Mouse (Mus musculus) liver, adult 2 months (tissue): Measurements from ENCODE around the gene Zfp787. TPM values are rescaled to one million over a fixed set of nuclear protein-coding genes. Genes with fewer than 3 reads are reported as not detected.
A peak's percentile ranks its signal among the peaks of the same experiment; 100 is the strongest.

Experiments used
- DNase-seq: peaks from one replicate; pipeline ENCODE4 v3.0.0-alpha.2; 2011; ENCODE audit warnings: low read depth, low spot score; ENCODE audit errors: extremely low read depth
- H3K27ac ChIP-seq: fragments of 200-500 bp; replicated peaks from 2 replicates; pipeline ENCODE4 v1.5.1; 2012; ENCODE audit warnings: low read depth, mild to moderate bottlenecking, control low read depth, inconsistent platforms, low read length; ENCODE audit not compliant: insufficient read depth
- H3K27me3 ChIP-seq: fragments of 200-500 bp; 2 replicates; pipeline ENCODE4 v1.6.1; 2012; ENCODE audit warnings: mild to moderate bottlenecking, moderate library complexity, low read length, inconsistent platforms; ENCODE audit not compliant: control insufficient read depth, insufficient read depth
- H3K36me3 ChIP-seq: fragments of 200-500 bp; 2 replicates; pipeline ENCODE4 v1.6.1; 2012; ENCODE audit warnings: low read length, inconsistent platforms; ENCODE audit not compliant: control insufficient read depth, insufficient read depth
- H3K4me1 ChIP-seq: fragments of 200-500 bp; 2 replicates; pipeline ENCODE4 v1.6.1; 2011; ENCODE audit warnings: low read length; ENCODE audit not compliant: control insufficient read depth, insufficient read depth
- H3K4me3 ChIP-seq: fragments of 200-500 bp; 2 replicates; pipeline ENCODE4 v1.5.1; 2011; ENCODE audit warnings: low read depth, mild to moderate bottlenecking, control low read depth, low read length, moderate library complexity; ENCODE audit not compliant: insufficient read depth
- H3K79me2 ChIP-seq: fragments of 200-500 bp; 2 replicates; pipeline ENCODE4 v1.6.1; 2012; ENCODE audit warnings: inconsistent platforms, mild to moderate bottlenecking, low read length, moderate library complexity; ENCODE audit not compliant: control insufficient read depth, insufficient read depth
- H3K9ac ChIP-seq: fragments of 200-500 bp; 2 replicates; pipeline ENCODE4 v1.6.1; 2012; ENCODE audit warnings: low read depth, mild to moderate bottlenecking, control low read depth, inconsistent platforms, low read length
- CTCF ChIP-seq: fragments of 200-500 bp; IDR thresholded peaks from 2 replicates; pipeline ENCODE4 v1.5.1; 2011; ENCODE audit warnings: low read depth, low read length, control low read depth
- POLR2A ChIP-seq: fragments of 200-500 bp; IDR thresholded peaks from 2 replicates; pipeline ENCODE4 v1.6.1; 2011; ENCODE audit warnings: low read length, control low read depth; ENCODE audit not compliant: insufficient read depth; ENCODE audit errors: extremely low read depth
- WGBS: fragments of 180-500 bp; shearing (Covaris S2); methylation state at CpG from one replicate; pipeline ENCODE4 v1.1.7; 2018; 5-methylcytosine and 5-hydroxymethylcytosine counted together
- polyA plus RNA-seq: library from polyadenylated mRNA; depleted of rRNA; stranded (reverse); fragments of >200 nt; gene quantifications from 2 replicates; pipeline ENCODE4 v1.2.3, GENCODE M21; 2012
- total RNA-seq: library from RNA; depleted of rRNA; stranded (reverse); fragments of >200 nt; gene quantifications from 2 replicates; pipeline ENCODE4 v1.2.3, GENCODE M21; 2014

The Zfp787 gene
- total and polyA plus RNA-seq, 2 experiments: 36.8 to 51.7 TPM

DNA sequence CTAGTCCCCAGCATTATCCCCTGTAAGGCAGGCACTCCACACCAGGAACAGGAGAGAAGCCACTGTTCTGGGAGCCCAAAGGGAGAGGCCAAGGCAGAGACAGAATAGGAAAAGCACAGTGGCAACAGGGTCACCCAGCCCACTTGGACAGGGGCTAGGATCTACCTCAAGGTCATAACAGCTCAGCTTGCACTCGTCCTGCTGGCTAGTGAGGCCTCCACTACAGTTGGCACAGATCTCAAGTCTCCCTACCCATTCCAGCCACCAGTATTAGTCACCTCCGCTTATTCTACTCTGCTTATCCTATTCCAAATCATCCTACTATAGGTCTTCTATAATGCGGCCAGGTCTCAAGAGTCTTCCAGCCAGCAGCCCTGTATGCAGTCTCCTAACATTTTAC is 2.7 kb downstream of the Zfp787 start:
- no peak overlapping the region for H3K4me3 ChIP-seq

GRCm38 (mm10) chr7:6152036-6152435 is 3.8 kb downstream of the Zfp787 start:
- no peak overlapping the region for H3K4me3 ChIP-seq
- TF ChIP-seq POLR2A: no peak
- no peak for TF ChIP-seq CTCF
- H3K27ac ChIP-seq: peak overlapping the region; percentile 22
- peaks cover 59% of the 10 kb centered on the region for H3K4me1 ChIP-seq
- peaks cover 71% of the 10 kb centered on the region for H3K79me2 ChIP-seq
- H3K36me3 ChIP-seq: no peaks in the 10 kb centered on the region
- 24% methylated on average over 3 of the region's 3 CpGs for WGBS
- DNase-seq: peak; percentile 80
- no peak overlapping the region for H3K9ac ChIP-seq
- H3K27me3 ChIP-seq: no peaks in the 10 kb centered on the region

More for the DNA sequence above, 2.7 kb downstream of the Zfp787 start:
- H3K27me3 ChIP-seq: no peaks in the 10 kb centered on the region
- no peak for TF ChIP-seq POLR2A
- no peak for TF ChIP-seq CTCF
- peaks cover 57% of the 10 kb centered on the region for H3K4me1 ChIP-seq
- peak overlapping the region; percentile 100 for H3K27ac ChIP-seq
- WGBS: 49% methylated on average over 3 of the region's 3 CpGs
- no peak overlapping the region for H3K9ac ChIP-seq
- no peak for DNase-seq
- no peaks in the 10 kb centered on the region for H3K36me3 ChIP-seq
- peaks cover 62% of the 10 kb centered on the region for H3K79me2 ChIP-seq

GRCm38 (mm10) chr7:6151266-6151665 is 4.5 kb downstream of the Zfp787 start:
- TF ChIP-seq POLR2A (no peak), CTCF (no peak)
- H3K9ac ChIP-seq: no peak overlapping the region
- H3K27ac ChIP-seq: peak overlapping the region; percentile 22
- no peaks in the 10 kb centered on the region for H3K27me3 ChIP-seq
- H3K4me1 ChIP-seq: peaks cover 61% of the 10 kb centered on the region
- H3K4me3 ChIP-seq: no peak overlapping the region
- WGBS: 36% methylated on average over 1 of the region's 1 CpGs
- H3K79me2 ChIP-seq: peaks cover 76% of the 10 kb centered on the region
- no peaks in the 10 kb centered on the region for H3K36me3 ChIP-seq
- DNase-seq: peak; percentile 66

- Histone ChIP-seq H3K4me1 (peaks cover 56% of the 10 kb centered on the region), H3K27ac (peak overlapping the region; percentile 28), H3K79me2 (peaks cover 84% of the 10 kb centered on the region), H3K27me3 (no peaks in the 10 kb centered on the region), H3K36me3 (no peaks in the 10 kb centered on the region), H3K4me3 (no peak overlapping the region), H3K9ac (no peak overlapping the region)
- TF ChIP-seq CTCF (no peak), POLR2A (no peak)
- WGBS: 17% methylated on average over 5 of the region's 5 CpGs
- peak; percentile 38 for DNase-seq
Observed at GRCm38 (mm10) chr7:6147688-6148087, 8.1 kb downstream of the Zfp787 start.

GRCm38 (mm10) chr7:6146982-6147325 is 8.8 kb downstream of the Zfp787 start:
- no peaks in the 10 kb centered on the region for H3K36me3 ChIP-seq
- no peak for DNase-seq
- 18% methylated on average over 2 of the region's 2 CpGs for WGBS
- no peak overlapping the region for H3K4me3 ChIP-seq
- H3K4me1 ChIP-seq: peaks cover 51% of the 10 kb centered on the region
- no peak overlapping the region for H3K9ac ChIP-seq
- H3K79me2 ChIP-seq: peaks cover 78% of the 10 kb centered on the region
- H3K27me3 ChIP-seq: no peaks in the 10 kb centered on the region
- peak overlapping the region; percentile 57 for H3K27ac ChIP-seq
- TF ChIP-seq CTCF: no peak
- TF ChIP-seq POLR2A: no peak

DNA sequence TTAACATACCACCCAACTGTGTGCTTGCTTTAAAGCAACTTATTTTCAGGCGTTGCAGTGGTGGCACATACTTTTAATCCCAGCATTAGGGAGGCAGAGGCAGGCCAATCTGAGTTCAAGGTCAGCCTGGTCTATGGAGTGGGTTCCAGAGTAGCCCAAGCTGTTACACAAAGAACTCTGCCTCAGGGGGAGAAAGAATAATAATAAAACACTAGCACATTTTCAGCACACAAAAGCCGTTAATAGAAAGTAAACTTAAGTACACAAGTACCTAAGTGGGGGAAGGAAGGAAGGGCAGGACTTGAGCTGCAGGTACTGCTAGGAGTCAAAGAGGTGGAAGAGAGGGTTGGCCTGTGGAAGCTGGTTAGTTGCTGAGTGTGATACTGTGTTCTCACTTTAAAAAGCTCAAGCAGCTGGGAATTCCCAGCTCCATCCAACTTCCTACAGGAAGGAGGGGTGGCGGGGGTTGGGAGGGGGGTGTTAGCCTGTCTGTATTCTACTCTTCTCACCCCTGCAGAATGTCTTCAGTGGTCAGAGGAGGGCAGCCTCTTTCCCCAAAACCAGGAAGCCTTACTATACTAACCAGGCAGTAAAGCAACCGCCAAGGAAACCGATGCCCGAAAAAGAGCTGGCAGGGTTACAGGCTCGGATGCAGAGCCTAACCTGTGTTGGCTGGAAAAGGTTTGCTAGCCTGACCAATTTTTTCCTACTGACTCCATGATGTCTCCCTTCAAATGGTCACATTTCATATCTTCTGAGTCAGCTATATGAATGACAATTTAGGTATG is 9.4 kb downstream of the Zfp787 start:
- H3K4me1 ChIP-seq: peaks cover 47% of the 10 kb centered on the region
- peak overlapping the region; percentile 55 for H3K27ac ChIP-seq

More for the DNA sequence above, 9.4 kb downstream of the Zfp787 start:
- Histone ChIP-seq H3K9ac (no peak overlapping the region), H3K27me3 (no peaks in the 10 kb centered on the region), H3K79me2 (peaks cover 72% of the 10 kb centered on the region), H3K36me3 (peaks cover 2% of the 10 kb centered on the region; the same call in 1 of the 2 replicates), H3K4me3 (no peak overlapping the region)
- 28% methylated on average over 7 of the region's 7 CpGs for WGBS
- TF ChIP-seq CTCF (no peak), POLR2A (no peak)
- no peak for DNase-seq
